Mouse (Mus musculus): ENCODE results near the gene Golt1a.

The Golt1a gene

DNA sequence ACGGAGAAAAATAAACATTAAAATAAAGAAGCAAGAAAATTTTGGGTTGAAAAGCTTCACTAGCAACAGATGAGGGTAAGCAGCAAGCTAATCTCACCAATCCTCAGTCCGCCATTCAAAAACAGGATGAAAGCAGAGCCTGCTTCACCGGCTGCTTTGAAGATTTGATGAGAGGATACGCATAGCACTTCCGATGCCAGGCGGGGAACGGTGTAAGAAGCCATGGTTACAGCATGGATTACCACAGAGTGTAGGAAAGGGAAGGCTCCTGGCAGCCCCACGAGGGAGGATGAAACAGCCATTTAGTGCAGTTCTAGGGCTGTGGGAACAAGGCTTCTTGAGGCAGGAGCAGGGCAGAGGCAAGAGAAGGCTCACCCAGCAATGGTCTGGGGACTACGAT is 42.2 kb downstream of the Golt1a start:
- no peak for DNase-seq

DNA sequence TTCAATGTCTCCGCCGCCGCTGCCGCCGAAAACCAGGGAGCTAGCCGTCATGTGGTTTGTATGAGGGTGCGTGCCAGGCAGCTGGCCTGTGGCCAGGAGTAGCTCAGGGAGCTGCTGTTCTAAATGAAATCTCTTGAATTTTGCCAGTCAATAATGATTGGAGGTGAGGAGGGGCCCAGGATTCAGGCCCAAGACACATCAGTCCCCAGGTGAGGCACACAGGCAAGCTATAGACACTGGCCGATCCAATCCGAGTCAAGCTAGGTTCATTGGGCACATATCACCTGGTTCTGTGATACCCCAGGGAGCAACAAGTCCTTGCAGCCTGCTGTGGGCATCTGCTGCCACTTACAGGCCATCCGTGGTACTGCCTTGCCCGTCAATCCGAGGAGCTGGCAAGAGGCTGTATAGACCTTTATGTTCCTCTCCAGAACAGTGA is 43.8 kb downstream of the Golt1a start:
- DNase-seq: peak; percentile 89

DNA sequence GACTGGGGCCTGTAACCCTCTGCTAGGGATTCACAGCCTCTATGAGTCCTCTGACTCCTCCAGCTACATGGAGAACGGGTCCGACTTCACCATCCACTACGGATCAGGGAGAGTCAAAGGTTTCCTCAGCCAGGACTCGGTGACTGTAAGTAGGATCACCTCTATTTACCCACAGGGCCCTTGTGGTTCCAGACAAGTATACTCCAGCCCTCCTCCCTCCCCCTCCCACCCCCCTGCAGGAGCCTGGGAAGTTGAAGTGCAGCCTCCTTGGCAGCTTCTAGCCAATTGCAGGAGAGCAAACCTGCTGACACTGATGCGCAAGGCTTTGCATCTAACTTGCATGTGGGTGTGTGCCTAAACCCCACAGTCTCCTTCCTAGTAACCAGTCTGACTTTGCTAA is 45.9 kb downstream of the Golt1a start:
- DNase-seq: no peak

DNA sequence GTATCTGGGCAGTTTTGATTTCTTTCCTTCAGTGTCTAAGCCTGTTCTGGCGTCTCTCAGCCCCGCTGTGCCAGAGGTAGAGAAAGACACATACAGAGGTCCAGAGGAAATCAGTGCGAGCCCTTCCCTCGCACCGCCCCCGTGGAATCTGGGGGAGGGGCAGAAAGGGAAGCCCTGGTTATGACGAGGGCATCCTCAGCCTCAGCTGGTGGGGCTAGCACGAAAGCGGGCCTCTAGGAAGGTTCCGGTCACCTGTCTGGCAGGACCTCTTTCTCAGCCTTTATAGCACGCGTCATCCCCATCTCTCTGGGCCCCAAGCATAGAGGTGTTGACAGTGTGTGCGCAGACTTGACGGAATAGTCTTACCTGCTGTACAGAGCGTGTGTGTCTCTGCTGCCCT is 46.3 kb downstream of the Golt1a start:
- DNase-seq: no peak

DNA sequence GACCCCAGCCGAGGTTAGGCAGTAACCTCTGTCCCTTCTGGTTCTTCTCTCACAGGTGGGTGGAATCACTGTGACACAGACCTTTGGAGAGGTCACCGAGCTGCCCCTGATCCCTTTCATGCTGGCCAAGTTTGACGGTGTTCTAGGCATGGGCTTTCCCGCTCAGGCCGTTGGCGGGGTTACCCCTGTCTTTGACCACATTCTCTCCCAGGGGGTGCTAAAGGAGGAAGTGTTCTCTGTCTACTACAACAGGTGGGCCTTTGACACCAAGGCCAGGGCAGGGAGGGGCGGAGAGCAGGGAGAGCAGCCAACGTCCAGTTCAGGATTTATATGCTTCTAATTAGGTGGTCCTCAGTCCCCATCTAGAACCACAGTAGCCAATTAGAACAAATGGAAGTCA is 46.7 kb downstream of the Golt1a start:
- no peak for DNase-seq

DNA sequence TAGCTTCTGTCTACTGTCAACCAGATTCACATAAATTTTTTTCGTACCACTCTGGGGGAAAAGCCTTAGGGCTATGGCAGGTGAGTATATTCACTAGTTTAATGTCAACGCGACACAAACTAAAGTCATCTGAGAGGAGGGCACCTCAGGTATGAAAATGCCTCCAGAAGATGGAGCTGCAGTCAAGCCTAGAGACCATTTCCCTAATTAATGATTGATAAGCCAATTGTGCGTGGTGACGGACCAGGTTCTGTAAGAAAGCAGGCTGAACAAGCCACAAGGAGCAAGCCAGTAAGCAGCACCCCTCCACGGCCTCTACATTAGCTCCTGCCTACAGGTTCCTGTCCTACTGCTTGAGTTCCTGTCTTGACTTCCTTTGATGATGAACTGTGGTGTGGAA is 51.4 kb downstream of the Golt1a start:
- DNase-seq: no peak

DNA sequence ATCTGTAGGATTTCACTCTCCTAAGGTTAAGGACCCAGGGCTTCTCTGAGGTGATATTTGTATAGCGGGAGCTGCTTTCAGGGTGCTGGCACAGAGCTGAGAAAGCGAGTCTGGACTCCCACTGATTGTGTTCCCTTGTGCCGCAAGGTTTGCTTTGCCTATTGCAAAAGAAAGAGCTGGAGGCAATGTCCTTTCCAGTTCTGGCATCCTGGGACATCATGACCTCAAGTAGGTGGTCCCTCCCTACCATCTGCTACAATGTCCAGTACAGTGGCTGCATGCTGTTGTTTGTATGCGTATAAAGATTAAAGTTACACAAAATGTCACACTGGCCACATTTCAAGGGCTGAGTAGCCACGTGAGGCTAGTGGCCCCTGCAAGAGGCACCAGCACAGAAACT is 52.5 kb downstream of the Golt1a start:
- DNase-seq: no peak

DNA sequence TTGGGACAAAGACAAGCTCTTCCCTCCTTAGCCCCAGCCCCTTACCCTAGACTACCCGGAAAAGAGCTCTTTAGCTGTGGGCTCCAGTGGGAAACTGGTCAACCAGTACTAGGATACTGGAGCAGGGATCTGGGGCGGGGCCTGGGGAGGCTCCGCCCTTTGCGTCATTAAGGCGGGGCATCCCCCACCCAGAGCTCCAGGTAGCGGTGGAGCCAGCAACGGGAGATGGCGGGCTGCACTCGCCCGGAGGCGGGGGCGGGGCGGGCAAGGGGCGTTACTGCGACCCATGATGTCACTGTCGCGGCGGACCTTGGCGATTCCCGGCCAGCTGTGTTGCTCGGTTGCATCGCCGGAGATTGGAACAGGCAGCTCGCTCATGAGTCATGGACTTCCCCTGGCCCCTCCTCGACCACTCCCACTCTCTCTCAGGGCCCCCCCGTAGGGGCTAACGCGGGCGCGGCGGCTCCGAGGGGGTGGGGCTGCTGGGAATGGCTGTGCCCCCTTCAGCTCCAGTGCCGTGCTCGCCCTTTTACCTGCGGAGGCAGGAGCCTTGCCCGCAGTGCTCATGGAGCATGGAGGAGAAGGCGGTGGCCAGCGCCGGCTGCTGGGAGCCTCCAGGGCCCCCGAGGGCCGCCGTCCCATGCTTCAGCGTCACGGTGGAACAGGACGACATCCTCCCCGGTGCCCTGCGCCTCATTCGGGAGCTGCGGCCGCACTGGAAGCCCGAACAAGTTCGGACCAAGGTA is 53.8 kb downstream of the Golt1a start, which contains the start of gene Etnk2:
Gene Etnk2 (plus strand): TSS at position 297 of the 746 bp plus-strand sequence.
- DNase-seq: peak; percentile 88

DNA sequence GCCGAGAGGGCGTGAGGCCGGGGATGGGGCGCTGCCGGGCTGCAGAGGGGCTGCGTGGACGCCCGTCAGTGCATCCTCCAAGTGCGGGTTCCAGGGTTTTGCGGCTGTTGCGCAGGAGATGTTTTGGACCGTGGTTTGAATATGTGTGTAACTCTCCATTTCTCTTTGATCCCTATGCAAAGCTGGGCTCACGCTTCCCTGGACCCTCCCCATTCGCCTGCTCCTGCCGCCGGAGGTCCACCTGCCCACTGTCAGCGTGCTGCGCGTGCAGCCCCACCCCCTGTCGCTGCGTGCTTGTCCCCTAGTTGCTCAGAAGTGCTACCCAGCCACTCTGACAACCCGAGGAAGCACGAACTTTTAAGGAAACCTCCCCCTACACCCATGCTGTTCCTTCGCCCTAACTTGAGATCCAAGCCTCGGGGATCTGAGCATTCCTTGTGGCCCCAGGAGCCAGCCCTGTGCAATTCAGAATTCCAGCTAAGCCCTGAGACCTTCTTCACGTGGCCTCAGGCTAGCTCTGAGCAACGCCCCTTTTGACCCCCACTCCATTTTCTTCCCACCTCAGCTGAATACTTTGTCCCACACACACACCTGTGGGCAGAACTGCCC is 54.5 kb downstream of the Golt1a start:
- DNase-seq: no peak

DNA sequence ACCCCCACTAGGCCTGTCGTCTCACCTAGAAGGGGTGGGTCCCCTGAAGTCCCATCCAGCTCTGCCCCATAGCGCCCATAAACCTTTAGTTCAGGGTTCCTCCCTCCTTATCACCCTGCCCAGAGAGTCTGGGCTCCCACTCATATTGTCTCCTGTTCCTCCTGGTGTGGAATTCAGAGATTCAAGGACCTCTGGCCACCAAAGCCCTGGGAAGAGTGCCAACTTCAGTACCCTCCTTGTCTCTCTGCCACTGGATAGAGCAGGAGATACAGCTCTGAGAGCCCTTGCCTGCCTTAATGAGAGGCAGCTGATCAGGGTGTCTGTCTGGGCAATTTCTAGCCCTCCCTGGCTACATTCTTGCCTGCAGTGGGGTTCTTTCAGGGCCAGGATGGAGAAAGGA is 55.3 kb downstream of the Golt1a start:
- no peak for DNase-seq

DNA sequence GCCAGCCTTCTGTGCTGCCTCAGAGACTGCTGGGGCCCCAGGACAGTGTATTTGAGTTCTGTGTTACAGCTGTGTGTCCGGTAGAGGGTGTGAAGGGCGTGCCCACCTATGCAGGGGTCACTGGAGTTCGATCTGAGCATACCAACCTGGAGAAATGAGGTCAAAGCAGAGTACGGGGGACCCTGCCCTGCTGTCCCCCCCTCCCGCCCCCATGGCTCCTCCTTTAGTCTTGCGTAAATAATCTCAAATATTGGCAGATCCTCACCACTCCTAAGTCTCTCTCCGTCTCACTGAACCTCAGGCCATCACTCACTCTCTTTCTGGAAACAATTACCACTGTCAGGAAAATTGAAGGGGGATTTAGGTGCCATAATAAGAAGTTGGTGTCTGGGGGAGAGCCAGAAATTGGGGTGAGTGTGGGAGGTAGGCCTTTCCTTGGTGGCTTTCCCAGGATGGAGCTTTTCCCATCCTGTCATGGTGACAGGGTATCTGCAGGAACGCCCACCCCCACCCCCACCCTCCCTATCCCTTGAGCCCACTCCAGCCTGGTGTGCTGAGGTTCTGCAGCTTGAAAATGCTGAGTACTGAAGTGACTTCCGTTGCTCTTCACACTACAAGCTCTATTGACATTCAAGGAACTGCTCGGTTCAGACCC is 57.5 kb downstream of the Golt1a start:
- no peak for DNase-seq

DNA sequence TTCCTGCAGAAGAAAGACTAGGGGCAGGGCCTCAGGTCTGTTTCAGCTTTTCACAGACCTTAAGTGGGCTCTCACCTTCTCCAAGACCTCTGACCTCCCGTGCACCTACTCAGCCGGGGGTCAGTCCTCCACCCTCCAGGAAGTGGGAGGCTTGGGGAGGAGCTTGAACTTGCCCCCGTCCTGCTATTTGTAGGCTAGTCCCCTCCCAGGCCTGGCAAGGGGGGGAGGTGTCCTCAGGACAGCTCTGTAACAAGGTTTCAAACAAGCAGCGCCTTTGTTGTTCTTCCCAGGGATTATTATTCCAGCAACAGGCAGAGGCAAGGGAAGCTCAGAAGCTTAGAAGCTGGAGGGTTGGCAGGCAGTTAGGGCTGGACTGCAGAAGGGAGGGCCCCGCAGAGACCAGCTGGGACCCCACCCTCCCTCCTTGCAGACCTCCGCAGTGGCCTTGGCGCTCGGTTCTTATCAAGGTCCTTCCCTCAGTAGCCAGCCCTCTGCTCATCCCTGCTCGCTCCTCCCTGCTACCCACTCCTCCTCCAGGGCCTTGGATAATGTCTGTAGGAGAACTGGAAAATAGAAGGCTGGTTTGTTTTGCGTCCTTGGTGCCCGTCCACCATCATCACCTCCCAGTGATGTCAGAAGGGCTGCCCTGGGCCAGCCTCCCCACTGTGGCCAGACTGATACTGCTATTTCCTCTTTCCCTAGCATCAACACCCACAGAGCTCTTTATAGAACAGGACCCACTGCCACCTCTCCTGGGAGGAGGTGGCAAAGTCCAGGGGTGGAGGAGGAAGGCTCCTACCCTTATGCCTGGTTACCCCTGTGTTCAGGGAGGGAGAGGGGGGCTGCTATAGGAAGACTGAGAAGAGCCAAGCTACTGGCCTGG is 58.2 kb downstream of the Golt1a start:
- no peak for DNase-seq

DNA sequence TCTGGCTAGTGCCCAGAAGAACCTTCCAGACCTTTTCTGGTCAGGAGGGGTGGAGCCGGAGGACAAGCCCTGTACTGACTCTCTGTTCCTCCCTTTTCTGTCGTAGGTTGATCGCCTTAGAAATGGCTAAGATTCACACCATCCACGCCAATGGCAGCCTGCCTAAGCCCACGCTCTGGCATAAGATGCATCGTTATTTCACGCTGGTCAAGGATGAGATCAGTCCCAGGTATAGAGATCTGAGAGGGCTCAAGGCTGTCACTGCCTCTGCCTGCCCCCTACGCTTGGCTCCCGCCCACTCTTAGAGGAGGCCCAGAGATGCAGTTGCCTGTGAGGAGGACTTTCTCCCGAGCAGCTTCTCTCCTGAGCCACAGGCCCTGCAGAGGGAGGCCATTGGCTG is 59.0 kb downstream of the Golt1a start:
- DNase-seq: no peak

DNA sequence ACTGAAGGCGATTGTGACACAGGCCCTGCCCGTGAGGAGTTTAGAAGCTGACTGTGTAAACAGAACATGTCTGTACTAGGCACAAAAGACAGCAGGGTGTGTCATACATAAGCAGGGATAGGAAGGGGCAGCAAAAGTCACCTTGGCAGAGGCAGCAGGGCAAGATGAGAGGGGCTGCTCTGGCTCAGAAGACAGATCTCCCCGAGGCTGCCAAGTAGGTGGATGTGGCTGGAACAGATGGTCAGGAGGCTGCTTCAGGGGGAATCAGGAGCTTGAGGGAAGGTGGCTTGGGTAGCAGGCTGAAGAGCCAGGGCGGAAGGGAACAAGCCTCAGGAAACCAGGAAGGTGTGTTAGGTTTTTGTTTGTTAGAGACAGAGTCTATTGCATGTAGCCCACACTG is 60.8 kb downstream of the Golt1a start:
- DNase-seq: no peak

DNA sequence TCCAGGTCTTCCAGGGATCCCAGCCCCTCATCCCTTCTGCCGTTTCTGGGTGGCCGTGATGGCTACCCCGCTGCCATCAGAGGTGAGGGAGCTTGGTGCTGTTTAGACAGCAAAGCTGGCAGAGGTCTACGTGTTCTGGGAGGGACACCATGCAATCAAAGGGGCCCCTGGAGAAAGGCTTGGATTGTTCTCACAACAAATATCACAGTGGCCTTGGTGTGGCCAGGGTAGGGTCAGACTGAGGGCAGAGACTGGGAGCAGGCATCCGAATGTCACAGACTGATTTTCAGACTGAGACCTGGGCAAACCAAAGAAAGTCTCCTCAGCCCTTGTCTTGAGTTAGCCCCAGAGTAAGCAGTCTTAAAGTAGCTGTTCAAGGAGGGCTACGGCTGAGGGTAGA is 61.8 kb downstream of the Golt1a start:
- no peak for DNase-seq

DNA sequence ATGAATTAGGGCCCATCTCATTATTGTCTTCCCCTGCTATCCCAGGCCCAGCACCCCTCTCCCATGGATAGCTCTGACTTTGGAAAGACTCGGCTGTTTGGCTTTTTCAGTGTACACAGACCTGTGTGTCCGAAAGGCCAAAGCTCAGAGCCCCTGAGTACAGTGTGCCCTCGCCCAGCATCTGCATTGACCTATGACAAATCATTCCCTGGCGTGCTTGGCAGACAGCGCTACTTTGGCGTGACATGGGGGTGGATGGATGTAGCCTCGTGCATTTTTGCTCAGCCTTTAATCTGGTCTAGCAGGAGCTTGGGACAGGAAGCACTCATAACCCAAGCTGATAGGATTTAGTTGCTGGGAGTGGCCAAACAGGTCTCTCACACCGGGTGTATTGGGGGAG is 62.5 kb downstream of the Golt1a start:
- DNase-seq: peak; percentile 34
